Mouse (Mus musculus) urinary bladder, postnatal 4 days (tissue): ENCODE data around the gene Olfr1388.
"Not testable (repeated sequence)": the region's sequence is repeated elsewhere in the genome, so short reads cannot be mapped to it uniquely, and the experiment has no call there.

Experiments used
- DNase-seq, 2 experiments: peaks; one replicate each; pipeline ENCODE4 v3.0.0; 2021 to 2022; ENCODE audit warnings: low spot score in 2 of 2

The Olfr1388 gene

GRCm38 (mm10) chr11:49436411-49436810, at the start of gene Olfr1388:
TSS of gene Olfr1388 (plus strand) at chr11:49436624.
- no peak for DNase-seq

GRCm38 (mm10) chr11:49392707-49393106, 43.7 kb upstream of the Olfr1388 start:
- DNase-seq = not testable (repeated sequence)

GRCm38 (mm10) chr11:49406784-49407183, 29.6 kb upstream of the Olfr1388 start:
- no peak for DNase-seq

GRCm38 (mm10) chr11:49410540-49410939, 25.9 kb upstream of the Olfr1388 start:
- no peak for DNase-seq

- no peak for DNase-seq
Observed at GRCm38 (mm10) chr11:49422767-49423166, 13.7 kb upstream of the Olfr1388 start, which contains the start of gene Olfr1389. TSS of gene Olfr1389 (plus strand) at chr11:49423067.

- DNase-seq = no peak
Observed at GRCm38 (mm10) chr11:49425257-49425927, 11.0 kb upstream of the Olfr1388 start.

GRCm38 (mm10) chr11:49429641-49430040, 6.8 kb upstream of the Olfr1388 start:
- DNase-seq = no peak

GRCm38 (mm10) chr11:49455043-49455442, 18.6 kb downstream of the Olfr1388 start, which contains the start of gene Olfr1387:
TSS of gene Olfr1387 (plus strand) at chr11:49455343.
- DNase-seq = no peak

GRCm38 (mm10) chr11:49464746-49465145, 28.3 kb downstream of the Olfr1388 start, which contains the start of gene Olfr1386:
TSS of gene Olfr1386 (plus strand) at chr11:49465046.
- not testable (repeated sequence) for DNase-seq

- no peak for DNase-seq
Observed at GRCm38 (mm10) chr11:49485973-49486372, 49.5 kb downstream of the Olfr1388 start.

GRCm38 (mm10) chr11:49488770-49489169, 52.3 kb downstream of the Olfr1388 start, which contains the start of gene Olfr1385:
TSS of gene Olfr1385 (plus strand) at chr11:49489070.
- not testable (repeated sequence) for DNase-seq
